Mouse (Mus musculus) kidney, postnatal 36 days (tissue): Measurements from ENCODE around the gene Mpg.
A peak's percentile ranks its signal among the peaks of the same experiment; 100 is the strongest.

Source experiments
- DNase-seq, 2 experiments: peaks; one replicate each; pipeline ENCODE4 v3.0.0; 2021 to 2022; ENCODE audit warnings: mixed read lengths in 2 of 2

The Mpg gene

DNA sequence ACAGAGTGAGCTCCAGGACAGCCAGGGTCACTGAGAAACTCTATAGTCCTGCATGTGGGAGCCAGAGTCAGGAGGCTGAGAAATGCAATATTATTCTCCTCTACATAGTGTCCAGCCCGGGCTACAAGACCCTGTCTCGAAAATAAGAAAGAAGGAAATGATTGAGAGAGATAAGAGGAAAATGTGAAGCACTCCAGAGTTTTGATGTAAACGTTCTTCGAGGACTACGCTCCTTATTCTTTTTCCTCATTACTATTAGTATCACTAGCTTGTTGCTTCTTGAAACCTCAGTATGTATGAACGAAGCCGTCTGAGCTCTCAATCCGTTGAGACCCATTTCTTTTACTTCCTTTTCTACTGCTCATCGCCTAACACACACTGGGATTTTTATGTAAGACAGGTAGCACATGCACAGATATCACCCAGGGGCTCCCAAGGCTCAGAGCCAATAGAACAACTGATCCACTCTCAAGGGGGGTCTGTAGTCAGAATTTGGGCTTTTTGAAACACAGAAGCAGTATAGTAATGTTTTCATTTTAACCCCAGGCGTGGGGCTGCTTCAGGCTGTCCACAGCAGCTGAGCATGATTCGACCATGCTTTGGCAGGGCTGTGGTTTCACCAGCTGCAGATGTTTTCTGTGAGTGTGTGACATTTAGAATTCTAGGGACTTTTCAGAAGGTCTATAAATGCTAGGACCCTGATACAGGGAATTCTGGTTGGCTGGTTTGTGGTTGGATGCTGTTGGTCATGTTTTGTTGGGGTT, 24.2 kb upstream of the Mpg start:
- DNase-seq, result no peak

GRCm38 (mm10) chr11:32205058-32205873, 21.0 kb upstream of the Mpg start, which contains the start of gene Snrnp25:
Snrnp25 (plus strand) TSS chr11:32205415.
- peak; percentile 97 to 99 for DNase-seq

DNA sequence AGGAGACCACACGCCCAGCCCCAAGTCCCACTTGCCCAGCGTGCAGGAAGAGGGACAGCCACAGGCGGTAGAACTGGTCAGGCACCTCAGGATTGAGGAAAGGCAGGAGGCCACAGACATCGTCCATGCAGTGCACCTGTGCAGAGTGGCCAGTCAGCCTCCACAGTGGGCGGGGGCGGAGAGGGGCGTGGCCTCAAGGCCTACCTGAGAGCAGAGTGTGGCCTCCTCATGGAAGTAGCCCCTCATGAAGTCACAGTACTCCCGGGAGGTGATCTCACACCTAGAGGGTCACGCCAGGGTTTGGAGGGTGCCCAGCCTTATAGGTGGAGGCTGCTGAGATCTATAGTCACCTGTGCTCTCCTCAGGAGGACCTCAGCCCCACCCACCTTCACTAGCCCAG, 15.7 kb upstream of the Mpg start:
- DNase-seq, result no peak

GRCm38 (mm10) chr11:32215372-32216162, 10.7 kb upstream of the Mpg start:
- DNase-seq, result no peak

GRCm38 (mm10) chr11:32216851-32217250, 9.5 kb upstream of the Mpg start:
- peak; percentile 72 to 89 for DNase-seq

DNA sequence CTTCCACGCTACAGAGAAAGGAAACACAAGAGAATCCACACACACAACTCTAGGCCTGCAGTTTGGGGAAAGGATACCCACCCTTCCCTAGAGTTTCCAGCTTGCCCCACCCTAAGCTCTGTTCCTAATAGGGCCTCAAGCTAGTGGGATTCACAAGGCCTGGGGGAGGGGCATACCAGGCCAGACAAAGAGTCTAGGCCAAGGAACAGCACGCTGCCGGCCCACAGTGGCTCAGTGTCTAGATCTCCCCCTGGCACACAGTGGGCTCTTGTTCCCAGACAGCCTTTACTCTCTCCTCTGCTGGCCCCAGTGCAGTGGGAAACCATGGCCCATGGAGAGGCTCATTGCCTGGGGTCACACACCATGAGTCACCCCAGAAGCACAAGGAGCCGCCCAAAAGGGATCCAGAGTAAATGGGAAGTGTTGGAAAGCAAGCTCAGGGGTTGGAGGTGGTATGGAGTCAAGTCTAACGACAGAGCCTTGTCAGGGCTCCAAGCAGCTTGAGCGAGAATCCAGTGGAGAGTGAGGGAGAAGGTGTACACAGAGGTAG, 7.7 kb upstream of the Mpg start:
- no peak for DNase-seq

DNA sequence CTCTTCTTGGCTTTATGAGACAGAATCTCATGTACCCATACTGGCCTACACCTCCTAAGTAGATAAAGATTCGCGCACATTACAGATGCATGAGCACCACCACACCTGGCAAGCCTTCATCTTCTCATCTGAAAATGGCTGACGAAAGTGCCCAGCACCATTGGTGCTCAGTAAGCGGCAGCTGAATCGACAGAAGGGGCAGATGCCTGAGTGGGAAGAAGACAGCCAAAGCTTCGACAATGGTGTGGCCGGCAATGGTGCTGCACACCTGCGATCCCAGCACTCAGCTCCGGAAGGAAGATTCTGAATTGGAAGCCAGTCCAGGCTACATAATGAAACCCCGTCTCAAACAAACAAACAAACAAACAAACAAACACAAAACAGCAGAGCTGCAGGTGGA, 7.0 kb upstream of the Mpg start:
- DNase-seq, result no peak

DNA sequence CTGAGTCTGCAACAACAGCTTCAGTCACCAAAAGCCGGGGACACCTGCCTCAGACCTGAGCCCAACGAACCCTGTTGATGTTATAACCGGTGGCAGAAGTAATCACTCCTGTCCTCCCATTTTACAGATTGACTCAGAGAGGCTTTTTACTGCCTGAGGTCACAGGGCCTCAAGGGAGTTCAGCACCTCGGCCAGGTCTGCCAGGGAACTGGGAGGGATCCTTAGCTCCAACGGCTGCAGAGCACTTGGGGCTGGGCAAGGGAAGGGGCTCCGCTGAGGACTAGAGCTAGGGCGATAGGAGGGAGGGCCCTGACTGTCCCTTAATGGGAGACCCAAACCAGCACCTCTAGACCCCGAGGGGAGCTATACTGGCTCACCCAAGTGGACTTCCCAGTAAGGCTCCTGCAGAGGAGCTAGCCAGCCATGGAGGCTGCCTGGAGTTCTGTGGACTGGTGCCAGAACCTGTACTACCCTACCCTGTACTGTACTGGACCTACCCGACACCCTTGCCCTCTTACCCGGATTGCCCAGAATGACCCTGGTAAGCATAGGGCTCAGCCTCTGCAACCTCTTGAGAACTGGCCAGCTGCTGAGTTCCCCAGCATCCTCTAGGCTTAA, 5.6 kb upstream of the Mpg start:
- peak in 1 of 2 experiments; percentile 83 for DNase-seq

DNA sequence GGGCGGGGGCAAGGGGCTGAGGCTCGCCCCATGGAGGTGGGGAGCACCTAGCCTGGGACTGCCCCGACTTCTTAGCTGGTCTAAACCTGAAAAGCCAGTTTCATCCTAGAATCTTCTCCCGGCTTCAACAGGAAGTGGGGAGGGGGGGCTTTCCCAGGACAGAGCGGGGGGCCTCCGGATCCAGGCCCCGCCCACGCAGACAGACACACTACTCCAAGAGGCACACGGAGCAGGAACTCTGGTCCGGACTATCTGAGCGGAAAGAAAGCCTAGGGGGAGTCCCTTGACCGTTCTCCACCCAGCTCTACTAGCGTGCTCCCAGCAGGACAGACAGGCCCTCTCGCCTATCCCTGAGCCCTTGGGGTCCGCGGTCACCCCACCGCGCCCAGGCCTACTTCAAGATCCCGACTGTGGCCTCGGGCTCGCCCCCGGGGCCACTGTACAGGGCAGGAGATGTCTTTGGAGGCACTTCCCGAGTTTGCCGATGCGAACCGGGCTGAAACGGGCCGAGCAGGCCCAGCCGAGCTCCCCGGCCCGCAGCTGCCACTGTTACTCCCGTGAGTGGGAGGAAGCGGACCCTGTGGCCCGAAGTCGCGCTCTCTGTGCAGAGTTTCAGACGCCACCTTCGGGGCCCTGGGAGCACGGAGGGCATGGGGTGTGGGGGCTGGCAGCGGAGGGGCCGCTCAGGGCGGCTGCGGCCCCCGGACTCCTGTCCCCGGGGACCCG, 4.9 kb upstream of the Mpg start:
- peak; percentile 86 to 93 for DNase-seq

- peak; percentile 77 to 87 for DNase-seq
Observed at GRCm38 (mm10) chr11:32221951-32222409, 4.3 kb upstream of the Mpg start, which contains the start of gene Rhbdf1. Rhbdf1 (minus strand) TSS chr11:32222300.

DNA sequence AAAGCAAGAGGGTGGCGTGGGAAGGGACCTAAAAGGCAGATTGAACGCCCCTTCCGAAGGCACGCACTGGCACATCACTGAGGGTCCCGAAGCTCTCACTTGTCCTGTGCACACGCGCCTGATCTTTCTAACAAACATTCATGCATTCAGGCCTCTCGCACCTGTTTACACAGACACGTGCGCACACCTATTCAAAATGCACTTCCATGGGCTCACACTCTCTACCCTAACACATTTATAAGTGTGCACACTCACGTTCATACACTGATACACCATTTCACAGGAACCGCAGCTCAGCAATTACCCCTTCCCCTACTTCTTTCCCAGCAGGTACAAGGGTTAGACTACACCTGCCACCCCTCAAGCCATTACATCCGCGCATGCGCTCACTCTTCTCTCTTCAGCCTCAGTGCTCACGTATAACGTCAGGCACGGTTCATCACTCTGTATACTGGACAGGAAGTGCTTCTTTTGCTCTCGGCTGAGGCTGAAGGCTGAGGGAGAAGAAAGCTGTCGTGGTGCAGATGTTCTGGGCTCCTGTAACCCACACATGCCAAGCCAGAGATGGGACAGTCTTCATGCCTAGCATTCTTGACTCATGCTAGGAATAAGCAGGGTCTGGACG, 3.6 kb upstream of the Mpg start:
- peak; percentile 63 to 79 for DNase-seq

DNA sequence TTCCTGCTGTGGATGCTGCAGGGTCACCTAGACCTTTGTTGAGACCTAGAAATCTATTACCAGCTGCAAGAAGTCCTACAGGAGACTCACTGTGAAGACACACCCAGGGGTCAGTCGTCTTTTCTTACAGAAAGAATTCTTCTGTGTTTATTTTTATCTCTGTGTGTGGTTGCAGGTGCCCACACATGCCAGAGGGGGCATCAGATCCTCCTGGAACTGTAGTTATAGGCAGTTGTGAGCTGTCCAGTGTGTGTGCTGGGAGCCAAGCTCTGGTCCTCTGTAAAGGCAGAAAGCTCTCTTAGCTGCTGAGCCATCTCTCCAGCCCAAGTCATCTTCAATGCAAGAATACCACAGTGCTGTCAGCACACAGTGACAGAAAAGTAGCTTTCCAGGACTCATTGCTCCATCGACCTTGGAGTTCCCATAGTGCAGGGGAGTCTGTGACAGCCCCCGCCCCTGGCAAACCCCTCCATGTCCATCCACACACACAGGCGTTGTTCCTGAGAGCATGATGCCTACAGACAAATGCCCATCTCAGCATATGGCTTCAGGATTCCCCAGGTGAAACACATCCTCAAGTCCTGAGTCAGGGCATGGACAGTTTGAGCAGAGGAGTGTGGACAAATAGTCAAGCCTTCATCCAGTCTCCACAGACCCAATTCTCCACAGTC, 2.9 kb upstream of the Mpg start:
- no peak for DNase-seq

- DNase-seq, result peak; percentile 91 to 92
Observed at GRCm38 (mm10) chr11:32224468-32225139, 1.7 kb upstream of the Mpg start.

DNA sequence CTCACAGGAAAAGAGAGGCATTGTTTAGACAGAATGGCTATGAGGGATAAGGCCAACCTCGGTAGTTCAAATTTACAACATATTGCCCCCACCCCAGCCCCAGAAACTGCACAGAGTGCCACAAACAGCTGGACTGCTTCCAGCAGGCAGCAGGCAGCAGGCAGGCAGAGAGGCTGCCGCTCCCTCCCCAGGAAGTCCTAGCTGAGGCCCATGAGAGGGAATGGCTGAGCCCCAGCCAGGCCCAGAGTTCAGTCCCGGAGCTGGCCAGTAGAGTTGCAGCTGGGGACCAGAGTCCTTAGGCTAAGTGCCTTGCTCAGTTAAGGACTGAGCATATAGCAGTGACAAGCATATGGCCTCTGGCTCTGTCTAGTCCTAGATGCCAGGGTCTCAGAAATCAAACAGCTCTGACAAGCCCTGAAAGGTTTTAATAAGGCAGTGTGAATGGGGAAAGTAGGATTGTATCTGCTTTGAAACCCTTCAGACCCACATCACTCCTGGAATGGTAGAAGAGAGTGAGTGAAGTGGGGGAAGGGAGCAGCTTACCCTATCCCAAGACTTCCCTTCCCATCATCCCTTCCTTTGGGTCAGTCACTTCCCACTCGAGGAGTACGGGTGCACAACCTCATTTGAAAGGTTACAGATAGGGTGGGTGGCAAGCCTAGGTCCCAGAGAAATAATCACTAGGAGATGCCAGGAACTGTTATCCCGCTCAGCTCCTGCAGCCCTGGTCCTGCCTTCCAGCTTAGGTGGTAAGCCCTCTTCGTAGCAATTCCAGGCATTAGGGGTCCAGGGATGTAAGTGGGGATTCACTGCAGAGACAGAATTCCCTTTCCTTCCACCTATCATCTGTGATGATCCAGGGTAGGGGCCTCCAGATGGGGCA, 842 bp upstream of the Mpg start:
- DNase-seq, result peak in 1 of 2 experiments; percentile 48

GRCm38 (mm10) chr11:32227041-32227440, 736 bp downstream of the Mpg start:
- DNase-seq, result no peak

- DNase-seq, result no peak
Observed at GRCm38 (mm10) chr11:32227555-32227954, 1.2 kb downstream of the Mpg start.

- DNase-seq, result no peak
Observed at GRCm38 (mm10) chr11:32228292-32228845, 2.1 kb downstream of the Mpg start.

- DNase-seq, result peak in 1 of 2 experiments; percentile 50
Observed at GRCm38 (mm10) chr11:32230220-32230619, 3.9 kb downstream of the Mpg start.
